Mouse (Mus musculus): ENCODE data around the gene Slc5a12. TPM values are rescaled to one million over a fixed set of nuclear protein-coding genes. Genes with fewer than 3 reads are reported as not detected.

The Slc5a12 gene
- polyA plus RNA-seq (2015; fragmentation: Nextera tagmentation; extraction: Ambion mirVana), result not detected in 2 replicates

GRCm38 (mm10) chr2:110596932-110597331, at the start of gene Slc5a12:
Gene Slc5a12, plus strand, starts transcription at chr2:110597298.
- no peaks in the 10 kb centered on the region for H3K27me3 ChIP-seq (replicated peaks; ENCODE audit: insufficient read depth, low read length)

GRCm38 (mm10) chr2:110556098-110556497, 41.0 kb upstream of the Slc5a12 start:
- no peak for ATAC-seq
- Histone ChIP-seq H3K27ac (ENCODE audit: low read length) (no peak overlapping the region), H3K4me3 (ENCODE audit: low read depth, low read length) (no peak overlapping the region), H3K9me3 (ENCODE audit: low read length) (no peaks in the 10 kb centered on the region), H3K4me2 (replicated peaks; ENCODE audit: low read depth, low read length) (no peak overlapping the region), H3K36me3 (ENCODE audit: insufficient read depth, low read length) (no peaks in the 10 kb centered on the region), H3K27me3 (replicated peaks; ENCODE audit: insufficient read depth, low read length) (no peaks in the 10 kb centered on the region), H3K4me1 (ENCODE audit: insufficient read depth, low read depth, low read length) (no peaks in the 10 kb centered on the region), H3K9ac (replicated peaks; ENCODE audit: low read depth) (no peak overlapping the region)
- DNase-seq (ENCODE audit: low spot score), result no peak
- WGBS, result 87% methylated on average over 1 of the region's 1 CpGs
- TF ChIP-seq EP300 (IDR thresholded peaks at IDR 0.05), result no peak
- TF ChIP-seq CTCF (IDR thresholded peaks at IDR 0.05), result no peak

More at GRCm38 (mm10) chr2:110596932-110597331, at the start of gene Slc5a12:
- no peaks in the 10 kb centered on the region for H3K9me3 ChIP-seq (ENCODE audit: low read length)
- H3K4me1 ChIP-seq (ENCODE audit: insufficient read depth, low read depth, low read length), result no peaks in the 10 kb centered on the region
- DNase-seq (ENCODE audit: low spot score) (no peak), ATAC-seq (no peak)
- no peak within 1 kb of the TSS for H3K27ac ChIP-seq (ENCODE audit: low read length)
- no peak within 1 kb of the TSS for H3K9ac ChIP-seq (replicated peaks; ENCODE audit: low read depth)
- H3K36me3 ChIP-seq (ENCODE audit: insufficient read depth, low read length), result no peaks in the 10 kb centered on the region
- TF ChIP-seq EP300 (IDR thresholded peaks at IDR 0.05) (no peak), CTCF (IDR thresholded peaks at IDR 0.05) (no peak)
- 54% methylated on average over 2 of the region's 2 CpGs for WGBS
- H3K4me2 ChIP-seq (replicated peaks; ENCODE audit: low read depth, low read length), result no peak within 1 kb of the TSS
- H3K4me3 ChIP-seq (ENCODE audit: low read depth, low read length), result no peak within 1 kb of the TSS

- Histone ChIP-seq H3K4me1 (ENCODE audit: insufficient read depth, low read depth, low read length) (no peaks in the 10 kb centered on the region), H3K9ac (replicated peaks; ENCODE audit: low read depth) (no peak overlapping the region), H3K4me2 (replicated peaks; ENCODE audit: low read depth, low read length) (no peak overlapping the region), H3K27ac (ENCODE audit: low read length) (no peak overlapping the region), H3K36me3 (ENCODE audit: insufficient read depth, low read length) (no peaks in the 10 kb centered on the region), H3K4me3 (ENCODE audit: low read depth, low read length) (no peak overlapping the region), H3K9me3 (ENCODE audit: low read length) (no peaks in the 10 kb centered on the region), H3K27me3 (replicated peaks; ENCODE audit: insufficient read depth, low read length) (no peaks in the 10 kb centered on the region)
- no peak for ATAC-seq
- DNase-seq (ENCODE audit: low spot score), result no peak
- WGBS, result 67% methylated on average over 2 of the region's 2 CpGs
- no peak for TF ChIP-seq EP300 (IDR thresholded peaks at IDR 0.05)
- TF ChIP-seq CTCF (IDR thresholded peaks at IDR 0.05), result no peak
Measured at GRCm38 (mm10) chr2:110562621-110563020, 34.5 kb upstream of the Slc5a12 start.

- H3K36me3 ChIP-seq (ENCODE audit: insufficient read depth, low read length), result no peaks in the 10 kb centered on the region
- DNase-seq (ENCODE audit: low spot score) (peak; percentile 84), ATAC-seq (peak; percentile 57)
- H3K27me3 ChIP-seq (replicated peaks; ENCODE audit: insufficient read depth, low read length), result no peaks in the 10 kb centered on the region
- no peak overlapping the region for H3K4me2 ChIP-seq (replicated peaks; ENCODE audit: low read depth, low read length)
- no peak overlapping the region for H3K9ac ChIP-seq (replicated peaks; ENCODE audit: low read depth)
- no peaks in the 10 kb centered on the region for H3K4me1 ChIP-seq (ENCODE audit: insufficient read depth, low read depth, low read length)
- WGBS, result 31% methylated on average over 5 of the region's 5 CpGs
- no peak overlapping the region for H3K4me3 ChIP-seq (ENCODE audit: low read depth, low read length)
- TF ChIP-seq EP300 (IDR thresholded peaks at IDR 0.05) (no peak), CTCF (IDR thresholded peaks at IDR 0.05) (peak; percentile 75)
- no peak overlapping the region for H3K27ac ChIP-seq (ENCODE audit: low read length)
- no peaks in the 10 kb centered on the region for H3K9me3 ChIP-seq (ENCODE audit: low read length)
Measured at GRCm38 (mm10) chr2:110564673-110565627, 32.1 kb upstream of the Slc5a12 start.

GRCm38 (mm10) chr2:110586692-110587091, 10.4 kb upstream of the Slc5a12 start:
- Histone ChIP-seq H3K27ac (ENCODE audit: low read length) (no peak overlapping the region), H3K36me3 (ENCODE audit: insufficient read depth, low read length) (no peaks in the 10 kb centered on the region), H3K4me1 (ENCODE audit: insufficient read depth, low read depth, low read length) (no peaks in the 10 kb centered on the region), H3K4me2 (replicated peaks; ENCODE audit: low read depth, low read length) (no peak overlapping the region), H3K4me3 (ENCODE audit: low read depth, low read length) (no peak overlapping the region), H3K9ac (replicated peaks; ENCODE audit: low read depth) (no peak overlapping the region), H3K9me3 (ENCODE audit: low read length) (no peaks in the 10 kb centered on the region), H3K27me3 (replicated peaks; ENCODE audit: insufficient read depth, low read length) (no peaks in the 10 kb centered on the region)
- TF ChIP-seq EP300 (IDR thresholded peaks at IDR 0.05), result no peak
- no peak for TF ChIP-seq CTCF (IDR thresholded peaks at IDR 0.05)
- no peak for ATAC-seq
- WGBS, result 69% methylated on average over 6 of the region's 6 CpGs
- DNase-seq (ENCODE audit: low spot score), result no peak

- Histone ChIP-seq H3K27ac (ENCODE audit: low read length) (no peak overlapping the region), H3K4me3 (ENCODE audit: low read depth, low read length) (no peak overlapping the region), H3K27me3 (replicated peaks; ENCODE audit: insufficient read depth, low read length) (no peaks in the 10 kb centered on the region), H3K9me3 (ENCODE audit: low read length) (no peaks in the 10 kb centered on the region), H3K4me2 (replicated peaks; ENCODE audit: low read depth, low read length) (no peak overlapping the region), H3K36me3 (ENCODE audit: insufficient read depth, low read length) (no peaks in the 10 kb centered on the region), H3K9ac (replicated peaks; ENCODE audit: low read depth) (no peak overlapping the region), H3K4me1 (ENCODE audit: insufficient read depth, low read depth, low read length) (no peaks in the 10 kb centered on the region)
- DNase-seq (ENCODE audit: low spot score) (peak; percentile 16), ATAC-seq (peak; percentile 30)
- WGBS, result 67% methylated on average over 1 of the region's 1 CpGs
- TF ChIP-seq EP300 (IDR thresholded peaks at IDR 0.05), result peak; percentile 34; the same call in 1 of the 2 replicates
- TF ChIP-seq CTCF (IDR thresholded peaks at IDR 0.05), result no peak
Measured at GRCm38 (mm10) chr2:110590007-110590406, 7.1 kb upstream of the Slc5a12 start.

Data from lung, postnatal 0 days (tissue).